Mouse (Mus musculus) right cerebral cortex, adult 2 months (tissue): ENCODE results near the gene Dcbld1.
A peak's percentile ranks its signal among the peaks of the same experiment; 100 is the strongest.
"Not testable (repeated sequence)": the region's sequence is repeated elsewhere in the genome, so short reads cannot be mapped to it uniquely, and the experiment has no call there.

Experiments used
- DNase-seq, 2 experiments: peaks; one replicate each; pipeline ENCODE4 v3.0.0; 2021 to 2022; ENCODE audit warnings: low spot score in 2 of 2

Dcbld1 gene

GRCm38 (mm10) chr10:52302271-52302670, 68.9 kb downstream of the Dcbld1 start:
- DNase-seq: no peak

GRCm38 (mm10) chr10:52304574-52304973, 71.2 kb downstream of the Dcbld1 start:
- DNase-seq: no peak

- no peak for DNase-seq
Measured at GRCm38 (mm10) chr10:52309196-52309595, 75.8 kb downstream of the Dcbld1 start.

GRCm38 (mm10) chr10:52319506-52320286, 86.3 kb downstream of the Dcbld1 start:
- DNase-seq: no peak

GRCm38 (mm10) chr10:52321918-52322317, 88.5 kb downstream of the Dcbld1 start:
- no peak for DNase-seq

GRCm38 (mm10) chr10:52331007-52331406, 97.6 kb downstream of the Dcbld1 start:
- peak; percentile 37 to 68 for DNase-seq

- DNase-seq: not testable (repeated sequence)
Measured at GRCm38 (mm10) chr10:52343324-52343723, 109.9 kb downstream of the Dcbld1 start.

- DNase-seq: no peak
Measured at GRCm38 (mm10) chr10:52353184-52353583, 119.8 kb downstream of the Dcbld1 start.

GRCm38 (mm10) chr10:52358467-52358866, 125.0 kb downstream of the Dcbld1 start, which contains the start of gene Gm26741:
Gm26741 (plus strand) TSS chr10:52358767.
- no peak for DNase-seq

- DNase-seq: no peak
Measured at GRCm38 (mm10) chr10:52360241-52360735, 126.9 kb downstream of the Dcbld1 start.

GRCm38 (mm10) chr10:52360862-52361609, 127.6 kb downstream of the Dcbld1 start:
- no peak for DNase-seq

GRCm38 (mm10) chr10:52368376-52368775, 135.0 kb downstream of the Dcbld1 start:
- DNase-seq: peak in 1 of 2 experiments; percentile 25
